Mouse (Mus musculus): ENCODE data around the gene Cyp3a13.

DNA sequence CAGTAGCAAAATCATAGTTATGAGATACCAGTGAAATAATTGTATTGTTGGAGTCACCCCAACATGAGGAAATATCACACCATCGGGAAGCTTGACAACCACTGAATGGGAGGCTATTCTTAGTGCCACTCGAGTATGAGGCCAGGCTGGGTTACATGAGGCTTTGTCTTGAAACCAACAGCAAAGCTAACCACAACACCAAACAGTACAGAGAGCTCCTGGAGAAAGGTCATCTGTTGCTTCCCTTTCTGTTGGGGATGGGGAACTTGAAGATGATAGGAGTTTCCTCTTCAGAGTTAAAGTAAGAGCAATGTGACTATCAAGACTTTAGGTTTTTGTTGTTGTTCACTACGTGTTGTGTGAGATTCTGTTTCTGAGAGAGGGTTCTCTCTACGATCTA is 38.5 kb downstream of the Cyp3a13 start:
- TF ChIP-seq CTCF (IDR thresholded peaks at IDR 0.05; ENCODE audit: low read depth, low read length) (no peak), TAL1 (conservative IDR thresholded peaks at IDR 0.05; ENCODE audit: low read depth, low read length) (no peak), POLR2AphosphoS5 (IDR thresholded peaks at IDR 0.05; ENCODE audit: insufficient replicate concordance, low read depth, low read length) (no peak), GATA1 (IDR thresholded peaks at IDR 0.05; ENCODE audit: borderline replicate concordance, low read length) (no peak)
